Comparison of ENCODE assay signal across 12 mouse cellular contexts in genomic region chr15:89547321-89547720, GRCm38 (mm10). TPM values are rescaled to one million over a fixed set of nuclear protein-coding genes. Genes with fewer than 3 reads are reported as not detected.
DNase-seq lines count a peak whose midpoint lies in the region; ATAC-seq and TF ChIP-seq lines count a peak whose summit lies in the region.
"Had no signal": no experiment of that assay in that cellular context is flagged by ENCODE, and none has a peak within 500 bp of the region (broad histone marks: within the 10 kb centered on the region; RNA-seq: fewer than 3 reads in every experiment).

No protein-coding gene starts in this region.

- peaks cover 45% of the 10 kb centered on the region for H3K27me3 ChIP-seq in heart, embryonic 13.5 days (replicated peaks)
- peaks cover 62% of the 10 kb centered on the region for H3K27me3 ChIP-seq in E14TG2a.4 (ENCODE audit: insufficient read depth, low read length)
- peaks cover 36% of the 10 kb centered on the region for H3K27me3 ChIP-seq in forebrain, embryonic 12.5 days
- H3K27me3 ChIP-seq in limb, embryonic 11.5 days (ENCODE audit: control insufficient read depth, insufficient read depth, low read length) = peaks cover 10% of the 10 kb centered on the region

- peak overlapping the region; percentile 77 for H3K4me2 ChIP-seq in heart, embryonic 13.5 days
- H3K4me2 ChIP-seq in forebrain, embryonic 12.5 days = peak overlapping the region; percentile 60
- H3K4me2 ChIP-seq in limb, embryonic 11.5 days (ENCODE audit: low read depth, severe bottlenecking) = peak overlapping the region; percentile 79

- 45% methylated on average over 8 of the region's 8 CpGs for WGBS in heart, embryonic 13.5 days
- 45% methylated on average over 8 of the region's 8 CpGs for WGBS in forebrain, embryonic 12.5 days
- WGBS in limb, embryonic 11.5 days = 55% methylated on average over 8 of the region's 8 CpGs

- intact Hi-C loops in heart, postnatal 14 days (cut with DNase I) = no loop called here
- intact Hi-C loops in gastrocnemius, postnatal 14 days (cut with DNase I; ENCODE audit: low total_unique reads) = no loop called here

- TF ChIP-seq CTCF in E14TG2a.4 (conservative IDR thresholded peaks at IDR 0.05; ENCODE audit: low read length) = no peak

- DNase-seq in heart, postnatal 14 days = no peak
- DNase-seq in limb, embryonic 11.5 days (ENCODE audit: low spot score) = no peak
- no peak for DNase-seq in gastrocnemius, postnatal 14 days
- DNase-seq in kidney, postnatal 14 days = no peak
- no peak for DNase-seq in right cerebral cortex, postnatal 36 days (ENCODE audit: low spot score in 2 of 2)

- no peak overlapping the region for H3K27ac ChIP-seq in heart, embryonic 13.5 days (replicated peaks)
- no peak overlapping the region for H3K27ac ChIP-seq in forebrain, embryonic 12.5 days
- H3K27ac ChIP-seq in limb, embryonic 11.5 days (replicated peaks; ENCODE audit: low read depth, low read length) = no peak overlapping the region

- H3K36me3 ChIP-seq in heart, embryonic 13.5 days = peaks cover 42% of the 10 kb centered on the region
- peaks cover 22% of the 10 kb centered on the region for H3K36me3 ChIP-seq in E14TG2a.4 (ENCODE audit: insufficient read depth, low read length)
- peaks cover 24% of the 10 kb centered on the region; the same call in 1 of the 2 replicates for H3K36me3 ChIP-seq in forebrain, embryonic 12.5 days (replicated peaks)
- H3K36me3 ChIP-seq in limb, embryonic 11.5 days (ENCODE audit: control insufficient read depth, insufficient read depth, low read length) = no peaks in the 10 kb centered on the region

- ATAC-seq in heart, embryonic 13.5 days (ENCODE audit: extremely low read depth, insufficient number of reproducible peaks, low FRiP score, low TSS enrichment) = no peak
- no peak for ATAC-seq in forebrain, embryonic 12.5 days (ENCODE audit: low FRiP score)
- no peak for ATAC-seq in limb, embryonic 11.5 days (ENCODE audit: insufficient number of reproducible peaks, low FRiP score, low TSS enrichment, low read depth)

- H3K9me3 ChIP-seq in heart, embryonic 13.5 days = no peaks in the 10 kb centered on the region
- peaks cover 24% of the 10 kb centered on the region for H3K9me3 ChIP-seq in E14TG2a.4 (ENCODE audit: low read length)
- no peaks in the 10 kb centered on the region for H3K9me3 ChIP-seq in forebrain, embryonic 12.5 days
- H3K9me3 ChIP-seq in limb, embryonic 11.5 days (ENCODE audit: control insufficient read depth, low read length) = no peaks in the 10 kb centered on the region

- peak overlapping the region; percentile 48 for H3K4me3 ChIP-seq in heart, embryonic 13.5 days
- H3K4me3 ChIP-seq in E14TG2a.4 (replicated peaks; ENCODE audit: low read length) = peak overlapping the region; percentile 81
- H3K4me3 ChIP-seq in forebrain, embryonic 12.5 days (replicated peaks) = peak overlapping the region; percentile 34
- H3K4me3 ChIP-seq in limb, embryonic 11.5 days (ENCODE audit: low read depth, low read length) = peak overlapping the region; percentile 32

- peak overlapping the region; percentile 60 for H3K9ac ChIP-seq in heart, embryonic 13.5 days
- no peak overlapping the region for H3K9ac ChIP-seq in forebrain, embryonic 12.5 days
- peak overlapping the region; percentile 65 for H3K9ac ChIP-seq in limb, embryonic 11.5 days (ENCODE audit: low read length)

- H3K4me1 ChIP-seq in heart, embryonic 13.5 days = peaks cover 18% of the 10 kb centered on the region
- peaks cover 21% of the 10 kb centered on the region for H3K4me1 ChIP-seq in E14TG2a.4 (replicated peaks; ENCODE audit: low read depth, low read length)
- peaks cover 20% of the 10 kb centered on the region for H3K4me1 ChIP-seq in forebrain, embryonic 12.5 days
- H3K4me1 ChIP-seq in limb, embryonic 11.5 days (ENCODE audit: control insufficient read depth, insufficient read depth, low read length) = peaks cover 8% of the 10 kb centered on the region

RNA-seq across cellular contexts. Expression of gene Acr, which starts 20.8 kb away (rescaled TPM):
- polyA plus RNA-seq in heart, embryonic 13.5 days (2015; fragmentation: Nextera tagmentation; extraction: Ambion mirVana) = 0.24 and 0.33 TPM in 2 replicates
- total RNA-seq in heart, postnatal 14 days (2021) = under 1 TPM; 0.15 to 0.53 TPM
- 1.5 and 1.7 TPM in 2 replicates for polyA plus RNA-seq in forebrain, embryonic 12.5 days (2016; fragmentation: Nextera tagmentation; extraction: Ambion mirVana)
- polyA plus RNA-seq in limb, embryonic 11.5 days (2014; fragmentation: Nextera tagmentation; extraction: Ambion mirVana) = 0.17 TPM in 1 of 2 replicates, not detected in the other
- under 1 TPM; 0.14 to 0.16 TPM for total RNA-seq in gastrocnemius, postnatal 14 days (2021)
- total RNA-seq: CH12.LX; common myeloid progenitor, adult 5-6 weeks; liver, adult 2 months; neutrophil, adult 5-6 weeks had no signal

RNA-seq across cellular contexts. Expression of gene Rabl2, which starts 44.4 kb away (rescaled TPM):
- 19.2 and 21.4 TPM in 2 replicates for polyA plus RNA-seq in heart, embryonic 13.5 days (2015; fragmentation: Nextera tagmentation; extraction: Ambion mirVana)
- total RNA-seq in heart, postnatal 14 days (2021) = 1 to 10 TPM; 5.0 to 7.5 TPM
- 60.7 and 62.8 TPM in 2 replicates for polyA plus RNA-seq in forebrain, embryonic 12.5 days (2016; fragmentation: Nextera tagmentation; extraction: Ambion mirVana)
- 66.9 and 70.3 TPM in 2 replicates for polyA plus RNA-seq in limb, embryonic 11.5 days (2014; fragmentation: Nextera tagmentation; extraction: Ambion mirVana)
- 1 to 10 TPM; 3.7 to 4.3 TPM for total RNA-seq in gastrocnemius, postnatal 14 days (2021)

RNA-seq across cellular contexts. Expression of gene Shank3, which starts 47.9 kb away (rescaled TPM):
- 1.7 and 2.0 TPM in 2 replicates for polyA plus RNA-seq in heart, embryonic 13.5 days (2015; fragmentation: Nextera tagmentation; extraction: Ambion mirVana)
- total RNA-seq in heart, postnatal 14 days (2021) = 10 to 100 TPM; 78.7 to 83.9 TPM
- polyA plus RNA-seq in forebrain, embryonic 12.5 days (2016; fragmentation: Nextera tagmentation; extraction: Ambion mirVana) = 7.9 and 8.8 TPM in 2 replicates
- 1.9 and 2.5 TPM in 2 replicates for polyA plus RNA-seq in limb, embryonic 11.5 days (2014; fragmentation: Nextera tagmentation; extraction: Ambion mirVana)
- 10 to 100 TPM; 15.2 to 25.8 TPM for total RNA-seq in gastrocnemius, postnatal 14 days (2021)
- total RNA-seq: CH12.LX; neutrophil, adult 5-6 weeks had no signal
